Mouse (Mus musculus) T-helper 1 cell (primary cell): ENCODE measurements around the gene Pex13.
"Not testable (repeated sequence)": the region's sequence is repeated elsewhere in the genome, so short reads cannot be mapped to it uniquely, and the experiment has no call there.

Experiments
- in situ Hi-C: fragments of 300-600 bp; cut with MboI, MseI; formaldehyde crosslinking; loops from one replicate; pipeline ENCODE4 v1.15.1; 2025; ENCODE audit warnings: high pct_unique_total_duplicates

Pex13 gene

DNA sequence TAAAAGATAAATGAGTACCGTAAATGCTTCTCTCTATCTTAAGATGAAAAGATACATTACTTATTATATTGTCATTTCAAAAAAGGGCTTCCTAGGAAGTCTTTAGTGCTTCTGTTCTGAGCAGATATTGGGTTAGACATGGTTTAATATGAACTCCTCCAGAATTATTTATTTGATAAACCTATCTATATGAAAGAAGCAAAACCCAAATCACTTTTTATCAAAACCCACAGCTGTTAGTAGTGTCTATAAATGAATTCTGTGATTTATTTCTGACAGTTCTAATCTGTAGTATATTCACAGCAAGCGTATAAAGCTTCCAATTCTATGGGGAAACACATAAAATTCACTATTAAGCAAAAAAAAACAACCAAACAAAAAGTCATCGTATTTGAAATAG, 17.9 kb downstream of the Pex13 start:
- in situ Hi-C loops = no loop called here

DNA sequence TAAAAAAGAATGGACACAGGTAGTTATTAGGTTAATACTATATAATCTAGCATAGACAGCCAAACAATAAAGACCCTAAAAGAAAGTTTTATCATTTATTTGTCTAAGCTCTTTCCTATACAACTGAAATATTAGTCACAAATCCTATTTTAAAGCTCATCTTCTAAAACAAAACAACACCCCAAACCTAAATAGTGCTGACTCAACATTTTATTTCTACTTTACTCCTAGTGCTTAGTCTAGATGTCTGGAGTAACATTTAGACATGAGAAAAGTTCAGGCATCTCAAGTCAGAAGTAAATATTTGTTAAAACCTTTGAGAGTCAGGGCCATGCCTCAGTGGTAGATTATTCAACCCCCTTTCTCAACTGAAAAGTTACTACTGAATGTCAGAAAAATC, 18.3 kb downstream of the Pex13 start:
- in situ Hi-C loops = no loop called here

- in situ Hi-C loops = no loop called here
Observed at GRCm38 (mm10) chr11:23634573-23634972, 31.2 kb downstream of the Pex13 start.

DNA sequence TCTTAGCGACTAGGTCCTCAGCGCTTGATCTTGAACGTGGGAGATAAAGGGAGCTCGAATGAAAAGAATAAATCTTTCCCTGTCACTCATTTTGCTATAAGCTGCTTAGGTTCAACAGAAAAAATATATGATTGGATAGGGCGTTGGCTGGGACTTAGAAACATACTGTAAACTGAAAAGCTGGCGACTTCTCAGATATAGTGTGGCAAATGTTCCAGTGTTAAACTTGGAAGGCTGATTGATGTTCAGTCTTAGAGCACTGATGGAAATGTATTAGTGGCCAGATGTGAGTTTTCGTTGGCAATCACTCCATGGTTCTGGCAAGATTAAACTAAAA, 31.9 kb downstream of the Pex13 start:
- in situ Hi-C loops = no loop called here

GRCm38 (mm10) chr11:23632945-23633878, 32.5 kb downstream of the Pex13 start, which contains the start of gene 0610010F05Rik:
Gene 0610010F05Rik (minus strand): TSS chr11:23633639.
- in situ Hi-C loops = no loop called here

GRCm38 (mm10) chr11:23630664-23631063, 35.1 kb downstream of the Pex13 start:
- in situ Hi-C loops = no loop called here

DNA sequence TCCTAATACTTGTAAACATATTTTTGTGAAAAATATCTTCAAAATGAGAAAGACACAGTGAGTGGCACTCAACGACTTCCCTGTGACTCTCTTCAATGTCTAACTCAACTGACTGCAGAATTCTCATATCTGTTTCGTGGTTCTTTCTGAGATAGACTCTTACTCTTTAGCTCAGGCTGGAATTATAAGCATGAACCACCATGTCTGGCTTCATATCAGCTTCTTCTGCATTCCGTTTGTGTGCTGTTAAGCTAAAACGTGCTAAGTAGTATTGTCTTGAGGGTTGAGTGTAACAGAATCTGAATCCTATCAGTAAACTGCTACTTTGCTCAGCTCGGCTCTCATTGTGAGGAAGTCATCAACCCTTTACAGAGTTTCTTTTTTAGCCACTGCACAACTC, 46.8 kb downstream of the Pex13 start:
- in situ Hi-C loops = no loop called here

GRCm38 (mm10) chr11:23614546-23614945, 51.2 kb downstream of the Pex13 start:
- in situ Hi-C loops = no loop called here

DNA sequence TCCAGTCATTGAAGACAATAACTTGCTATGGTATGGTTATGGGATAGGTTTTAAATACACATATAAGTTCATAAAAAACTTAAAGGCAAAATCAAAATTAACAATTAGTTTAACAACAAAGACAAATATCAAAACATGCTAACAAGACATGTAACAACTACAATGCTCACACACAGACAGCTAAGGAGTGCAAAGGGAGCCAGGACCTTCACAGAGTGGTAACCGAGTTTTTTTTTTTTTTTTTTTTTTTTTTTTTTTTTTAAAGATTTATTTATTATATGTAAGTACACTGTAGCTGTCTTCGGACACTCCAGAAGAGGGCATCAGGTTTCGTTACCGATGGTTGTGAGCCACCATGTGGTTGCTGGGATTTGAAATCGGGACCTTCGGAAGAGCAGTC, 58.5 kb downstream of the Pex13 start:
- in situ Hi-C loops = not testable (repeated sequence)
